12 mouse cellular contexts compared by ENCODE assay signal in the genomic region with DNA sequence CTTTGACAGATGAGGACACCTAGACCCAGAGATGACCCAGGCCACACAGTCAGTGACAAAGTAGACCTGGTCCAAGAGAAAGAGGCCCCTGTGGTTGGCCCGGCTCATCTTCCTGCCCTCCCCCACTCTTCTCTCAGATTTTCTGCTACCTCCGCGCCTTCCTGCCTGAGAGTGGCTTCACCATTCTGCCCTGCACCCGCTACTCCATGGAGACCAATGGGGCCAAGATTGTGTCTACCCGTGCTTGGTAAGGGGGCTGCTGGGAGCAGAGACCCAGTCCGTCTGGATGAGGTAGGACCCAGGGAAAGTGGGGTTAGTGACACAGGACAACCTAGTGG. TPM values are rescaled to one million over a fixed set of nuclear protein-coding genes. Genes with fewer than 3 reads are reported as not detected.
DNase-seq lines count a peak whose midpoint lies in the region; ATAC-seq and TF ChIP-seq lines count a peak whose summit lies in the region.
"Had no signal": no experiment of that assay in that cellular context is flagged by ENCODE, and none has a peak within 500 bp of the region (broad histone marks: within the 10 kb centered on the region; RNA-seq: fewer than 3 reads in every experiment).

No protein-coding gene starts in this region.

- DNase-seq in forebrain, embryonic 10.5 days (ENCODE audit: extremely low spot score, low spot score), result no peak
- no peak for DNase-seq in lung, postnatal 4 days
- no peak for DNase-seq in hindbrain, embryonic 14.5 days (ENCODE audit: low spot score)
- DNase-seq in liver, postnatal 0 days, result no peak
- DNase-seq in gastrocnemius, postnatal 14 days, result no peak
- DNase-seq in adrenal gland, adult (ENCODE audit: inconsistent age in 2 of 2, low spot score in 1 of 2), result no peak
- DNase-seq: adrenal gland, postnatal 25 days; thymus, adult 2 months had no signal

- TF ChIP-seq CTCF in liver, postnatal 0 days (IDR thresholded peaks at IDR 0.05; ENCODE audit: low read depth), result no peak

- H3K4me1 ChIP-seq in forebrain, embryonic 10.5 days, result peaks cover 61% of the 10 kb centered on the region
- H3K4me1 ChIP-seq in forebrain, embryonic 15.5 days, result peaks cover 36% of the 10 kb centered on the region
- H3K4me1 ChIP-seq in lung, embryonic 15.5 days, result peaks cover 33% of the 10 kb centered on the region
- H3K4me1 ChIP-seq in hindbrain, embryonic 14.5 days (replicated peaks; ENCODE audit: control insufficient read depth, insufficient read depth, low read length), result peaks cover 29% of the 10 kb centered on the region
- peaks cover 62% of the 10 kb centered on the region for H3K4me1 ChIP-seq in liver, postnatal 0 days (ENCODE audit: insufficient read depth)

- peak overlapping the region; percentile 83; the same call in 1 of the 2 replicates for H3K4me3 ChIP-seq in forebrain, embryonic 10.5 days
- H3K4me3 ChIP-seq in forebrain, embryonic 15.5 days, result no peak overlapping the region
- no peak overlapping the region for H3K4me3 ChIP-seq in lung, embryonic 15.5 days
- H3K4me3 ChIP-seq in hindbrain, embryonic 14.5 days (replicated peaks; ENCODE audit: low read length), result no peak overlapping the region
- peak overlapping the region; percentile 96 for H3K4me3 ChIP-seq in liver, postnatal 0 days (ENCODE audit: low read depth, low read length)

- ATAC-seq in forebrain, embryonic 15.5 days (replicated peaks), result no peak
- no peak for ATAC-seq in lung, embryonic 15.5 days (ENCODE audit: borderline replicate concordance, extremely low read depth, low FRiP score, low TSS enrichment)
- no peak for ATAC-seq in hindbrain, embryonic 14.5 days (ENCODE audit: low FRiP score)
- ATAC-seq in liver, postnatal 0 days, result no peak

- H3K27ac ChIP-seq in forebrain, embryonic 10.5 days, result peak overlapping the region; percentile 96
- no peak overlapping the region for H3K27ac ChIP-seq in forebrain, embryonic 15.5 days (replicated peaks)
- H3K27ac ChIP-seq in lung, embryonic 15.5 days, result no peak overlapping the region
- H3K27ac ChIP-seq in hindbrain, embryonic 14.5 days, result no peak overlapping the region
- peak overlapping the region; percentile 94 for H3K27ac ChIP-seq in liver, postnatal 0 days (ENCODE audit: low read depth)

- H3K4me2 ChIP-seq in forebrain, embryonic 15.5 days (replicated peaks), result no peak overlapping the region
- peak overlapping the region; percentile 75; the same call in 1 of the 2 replicates for H3K4me2 ChIP-seq in lung, embryonic 15.5 days
- peak overlapping the region; percentile 4; the same call in 1 of the 2 replicates for H3K4me2 ChIP-seq in hindbrain, embryonic 14.5 days (replicated peaks)
- peak overlapping the region; percentile 96 for H3K4me2 ChIP-seq in liver, postnatal 0 days (ENCODE audit: low read depth, low read length)

- H3K9me3 ChIP-seq in forebrain, embryonic 10.5 days, result no peaks in the 10 kb centered on the region
- H3K9me3 ChIP-seq in forebrain, embryonic 15.5 days, result no peaks in the 10 kb centered on the region
- H3K9me3 ChIP-seq in lung, embryonic 15.5 days, result no peaks in the 10 kb centered on the region
- H3K9me3 ChIP-seq in hindbrain, embryonic 14.5 days (ENCODE audit: control insufficient read depth, low read length), result no peaks in the 10 kb centered on the region
- no peaks in the 10 kb centered on the region for H3K9me3 ChIP-seq in liver, postnatal 0 days (ENCODE audit: low read length)

- intact Hi-C loops in gastrocnemius, postnatal 14 days (cut with DNase I; ENCODE audit: low total_unique reads), result loop anchor here (5.0 kb wide), 1 partner anchor 40 kb away; a partner anchor contains a TSS

- TF ChIP-seq EP300 in liver, postnatal 0 days (IDR thresholded peaks at IDR 0.05; ENCODE audit: low read depth), result no peak

- peaks cover 52% of the 10 kb centered on the region for H3K36me3 ChIP-seq in forebrain, embryonic 10.5 days (replicated peaks)
- H3K36me3 ChIP-seq in forebrain, embryonic 15.5 days, result peaks cover 12% of the 10 kb centered on the region
- H3K36me3 ChIP-seq in lung, embryonic 15.5 days, result peaks cover 17% of the 10 kb centered on the region
- peaks cover 36% of the 10 kb centered on the region for H3K36me3 ChIP-seq in hindbrain, embryonic 14.5 days (replicated peaks; ENCODE audit: control insufficient read depth, insufficient read depth)
- H3K36me3 ChIP-seq in liver, postnatal 0 days (replicated peaks; ENCODE audit: insufficient read depth, low read length), result peaks cover 46% of the 10 kb centered on the region

- no peaks in the 10 kb centered on the region for H3K27me3 ChIP-seq in forebrain, embryonic 10.5 days (ENCODE audit: poor library complexity, severe bottlenecking)
- H3K27me3 ChIP-seq in forebrain, embryonic 15.5 days, result no peaks in the 10 kb centered on the region
- H3K27me3 ChIP-seq in lung, embryonic 15.5 days, result no peaks in the 10 kb centered on the region
- H3K27me3 ChIP-seq in hindbrain, embryonic 14.5 days (ENCODE audit: control insufficient read depth, insufficient read depth, low read length), result no peaks in the 10 kb centered on the region
- no peaks in the 10 kb centered on the region for H3K27me3 ChIP-seq in liver, postnatal 0 days (ENCODE audit: insufficient read depth, low read length)

- no peak overlapping the region for H3K9ac ChIP-seq in forebrain, embryonic 15.5 days (replicated peaks)
- no peak overlapping the region for H3K9ac ChIP-seq in lung, embryonic 15.5 days
- H3K9ac ChIP-seq in hindbrain, embryonic 14.5 days, result 0 out of 2 replicates have a peak overlapping the region, but pooled peaks have one; percentile 88
- peak overlapping the region; percentile 89 for H3K9ac ChIP-seq in liver, postnatal 0 days (replicated peaks)

- WGBS in forebrain, embryonic 10.5 days, result 94% methylated on average over 6 of the region's 6 CpGs
- 83% methylated on average over 6 of the region's 6 CpGs for WGBS in forebrain, embryonic 15.5 days
- 64% methylated on average over 6 of the region's 6 CpGs for WGBS in lung, embryonic 15.5 days
- WGBS in hindbrain, embryonic 14.5 days, result 83% methylated on average over 6 of the region's 6 CpGs
- WGBS in liver, postnatal 0 days (ENCODE audit: insufficient replicate concordance), result 79% methylated on average over 6 of the region's 6 CpGs

RNA-seq across cellular contexts. Expression of a gene that starts 2.5 kb away (rescaled TPM):
- 98.9 and 101 TPM in 2 replicates for polyA plus RNA-seq in forebrain, embryonic 10.5 days (2016; fragmentation: Nextera tagmentation; extraction: Ambion mirVana)
- 64.3 and 70.6 TPM in 2 replicates for polyA plus RNA-seq in forebrain, embryonic 15.5 days (2015; fragmentation: Nextera tagmentation; extraction: Ambion mirVana)
- polyA plus RNA-seq in lung, embryonic 15.5 days (2015; fragmentation: Nextera tagmentation; extraction: Ambion mirVana), result 53.9 and 60.3 TPM in 2 replicates
- 44.9 and 53.7 TPM in 2 replicates for polyA plus RNA-seq in hindbrain, embryonic 14.5 days (2014; fragmentation: Nextera tagmentation; extraction: Ambion mirVana)
- 25.9 and 33.6 TPM in 2 replicates for polyA plus RNA-seq in liver, postnatal 0 days (2015; fragmentation: Nextera tagmentation; extraction: Ambion mirVana)
- total RNA-seq in gastrocnemius, postnatal 14 days (2021), result 10 to 100 TPM; 18.9 to 19.9 TPM

RNA-seq across cellular contexts. Expression of a gene that starts 10.4 kb away (rescaled TPM):
- polyA plus RNA-seq in forebrain, embryonic 10.5 days (2016; fragmentation: Nextera tagmentation; extraction: Ambion mirVana), result 40.4 and 44.2 TPM in 2 replicates
- 13.7 and 14.1 TPM in 2 replicates for polyA plus RNA-seq in forebrain, embryonic 15.5 days (2015; fragmentation: Nextera tagmentation; extraction: Ambion mirVana)
- polyA plus RNA-seq in lung, embryonic 15.5 days (2015; fragmentation: Nextera tagmentation; extraction: Ambion mirVana), result 62.9 and 64.1 TPM in 2 replicates
- 18.6 and 19.7 TPM in 2 replicates for polyA plus RNA-seq in hindbrain, embryonic 14.5 days (2014; fragmentation: Nextera tagmentation; extraction: Ambion mirVana)
- polyA plus RNA-seq in liver, postnatal 0 days (2015; fragmentation: Nextera tagmentation; extraction: Ambion mirVana), result 63.8 and 68.7 TPM in 2 replicates
- 1 to 10 TPM; 2.6 to 2.9 TPM for total RNA-seq in gastrocnemius, postnatal 14 days (2021)

RNA-seq across cellular contexts. Expression of a gene that starts 17.4 kb away (rescaled TPM):
- 0.11 and 0.20 TPM in 2 replicates for polyA plus RNA-seq in forebrain, embryonic 10.5 days (2016; fragmentation: Nextera tagmentation; extraction: Ambion mirVana)
- 0.08 and 0.24 TPM in 2 replicates for polyA plus RNA-seq in forebrain, embryonic 15.5 days (2015; fragmentation: Nextera tagmentation; extraction: Ambion mirVana)
- 0.07 and 0.10 TPM in 2 replicates for polyA plus RNA-seq in lung, embryonic 15.5 days (2015; fragmentation: Nextera tagmentation; extraction: Ambion mirVana)
- 0.12 and 0.24 TPM in 2 replicates for polyA plus RNA-seq in hindbrain, embryonic 14.5 days (2014; fragmentation: Nextera tagmentation; extraction: Ambion mirVana)
- polyA plus RNA-seq in liver, postnatal 0 days (2015; fragmentation: Nextera tagmentation; extraction: Ambion mirVana), result 0.29 and 0.34 TPM in 2 replicates
- under 1 TPM in 1 of 2 experiments, not detected in 1; 0.12 TPM for total RNA-seq in gastrocnemius, postnatal 14 days (2021)
- total RNA-seq: left cerebral cortex, postnatal 36 days had no signal

RNA-seq across cellular contexts. Expression of a gene that starts 28.7 kb away (rescaled TPM):
- not detected in 2 replicates for polyA plus RNA-seq in forebrain, embryonic 10.5 days (2016; fragmentation: Nextera tagmentation; extraction: Ambion mirVana)
- not detected in 2 replicates for polyA plus RNA-seq in forebrain, embryonic 15.5 days (2015; fragmentation: Nextera tagmentation; extraction: Ambion mirVana)
- polyA plus RNA-seq in lung, embryonic 15.5 days (2015; fragmentation: Nextera tagmentation; extraction: Ambion mirVana), result not detected in 2 replicates
- polyA plus RNA-seq in hindbrain, embryonic 14.5 days (2014; fragmentation: Nextera tagmentation; extraction: Ambion mirVana), result not detected in 2 replicates
- not detected in 2 replicates for polyA plus RNA-seq in liver, postnatal 0 days (2015; fragmentation: Nextera tagmentation; extraction: Ambion mirVana)
- total RNA-seq in gastrocnemius, postnatal 14 days (2021), result not detected
- total RNA-seq: adrenal gland, postnatal 25 days; heart, postnatal 25 days; left cerebral cortex, postnatal 36 days had no signal

RNA-seq across cellular contexts. Expression of a gene that starts 40.2 kb away (rescaled TPM):
- polyA plus RNA-seq in forebrain, embryonic 10.5 days (2016; fragmentation: Nextera tagmentation; extraction: Ambion mirVana), result not detected in 2 replicates
- polyA plus RNA-seq in forebrain, embryonic 15.5 days (2015; fragmentation: Nextera tagmentation; extraction: Ambion mirVana), result 0.56 and 1.2 TPM in 2 replicates
- polyA plus RNA-seq in lung, embryonic 15.5 days (2015; fragmentation: Nextera tagmentation; extraction: Ambion mirVana), result 0.19 and 0.26 TPM in 2 replicates
- polyA plus RNA-seq in hindbrain, embryonic 14.5 days (2014; fragmentation: Nextera tagmentation; extraction: Ambion mirVana), result 0.35 and 0.41 TPM in 2 replicates
- 0.07 TPM in 1 of 2 replicates, not detected in the other for polyA plus RNA-seq in liver, postnatal 0 days (2015; fragmentation: Nextera tagmentation; extraction: Ambion mirVana)
- total RNA-seq in gastrocnemius, postnatal 14 days (2021), result under 1 TPM in 1 of 2 experiments, not detected in 1; 0.13 TPM

Comparison
In these comparisons a context has a peak if more than half of its experiments do, and no peak if none do; other contexts are left out.
1. H3K27ac ChIP-seq: peak in forebrain, embryonic 10.5 days (single experiment) and liver, postnatal 0 days (single experiment); none in forebrain, embryonic 15.5 days (single experiment), lung, embryonic 15.5 days (single experiment) and hindbrain, embryonic 14.5 days (single experiment).
2. H3K4me3 ChIP-seq: peak in forebrain, embryonic 10.5 days (single experiment) and liver, postnatal 0 days (single experiment); none in forebrain, embryonic 15.5 days (single experiment), lung, embryonic 15.5 days (single experiment) and hindbrain, embryonic 14.5 days (single experiment).
3. H3K9ac ChIP-seq: peak in hindbrain, embryonic 14.5 days (single experiment) and liver, postnatal 0 days (single experiment); none in forebrain, embryonic 15.5 days (single experiment) and lung, embryonic 15.5 days (single experiment).